In the genomic region with DNA sequence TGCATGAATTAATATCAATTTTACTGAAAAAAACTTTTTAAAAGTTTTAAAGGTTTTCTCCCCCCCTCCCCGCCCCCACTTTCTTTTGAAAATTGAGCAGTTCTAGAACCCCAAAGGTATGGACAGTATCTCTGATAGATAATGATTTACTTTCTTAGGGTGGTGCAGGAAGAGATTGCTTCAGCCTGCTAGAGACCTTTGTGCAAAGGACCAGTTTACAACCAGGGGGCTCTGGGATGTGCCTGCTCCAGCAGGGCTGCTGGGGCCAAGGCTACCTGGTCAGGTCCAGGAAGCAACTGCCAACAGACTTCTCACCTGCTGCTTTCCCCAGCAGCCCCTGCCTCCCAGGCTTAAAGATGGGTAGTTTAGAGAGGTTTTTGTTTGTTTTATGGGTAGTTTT, we compare ENCODE assay signal across 10 mouse cellular contexts. TPM values are rescaled to one million over a fixed set of nuclear protein-coding genes. Genes with fewer than 3 reads are reported as not detected.
A peak's percentile ranks its signal among the peaks of the same experiment; 100 is the strongest.
DNase-seq lines count a peak whose midpoint lies in the region; ATAC-seq and TF ChIP-seq lines count a peak whose summit lies in the region.
"Had no signal": no experiment of that assay in that cellular context is flagged by ENCODE, and none has a peak within 500 bp of the region (broad histone marks: within the 10 kb centered on the region; RNA-seq: fewer than 3 reads in every experiment).

No protein-coding gene starts in this region.

- peak; percentile 40 for DNase-seq in 3134 (ENCODE audit: extremely low read depth, insufficient read length, low spot score)
- peak; percentile 43 for DNase-seq in 3T3-L1 (ENCODE audit: low read depth, low spot score)
- no peak for DNase-seq in forebrain, postnatal 0 days
- no peak for DNase-seq in midbrain, embryonic 11.5 days (ENCODE audit: low spot score, missing footprints)
- DNase-seq in adrenal gland, adult 18-20 months (ENCODE audit: low spot score in 2 of 2) = no peak
- no peak for DNase-seq in cerebellum, postnatal 14 days
- DNase-seq in layer of hippocampus, adult 11-12 months (ENCODE audit: low spot score) = no peak
- DNase-seq: thymus, postnatal 25 days had no signal

- no peaks in the 10 kb centered on the region for H3K9me3 ChIP-seq in forebrain, postnatal 0 days (ENCODE audit: low read length)
- H3K9me3 ChIP-seq in midbrain, embryonic 11.5 days (ENCODE audit: control insufficient read depth, low read length) = no peaks in the 10 kb centered on the region

- no peaks in the 10 kb centered on the region for H3K4me1 ChIP-seq in forebrain, postnatal 0 days (ENCODE audit: insufficient read depth)
- H3K4me1 ChIP-seq in midbrain, embryonic 11.5 days (ENCODE audit: control insufficient read depth, insufficient read depth, low read length) = no peaks in the 10 kb centered on the region; the same call in 1 of the 2 replicates

- TF ChIP-seq CTCF in forebrain, postnatal 0 days (IDR thresholded peaks at IDR 0.05; ENCODE audit: low read depth) = no peak

- no peak overlapping the region for H3K4me3 ChIP-seq in forebrain, postnatal 0 days (ENCODE audit: low read depth, low read length)
- no peak overlapping the region for H3K4me3 ChIP-seq in midbrain, embryonic 11.5 days (ENCODE audit: low read depth, low read length)

- ATAC-seq in forebrain, postnatal 0 days = no peak
- ATAC-seq in midbrain, embryonic 11.5 days (ENCODE audit: low FRiP score) = peak; percentile 47

- H3K27ac ChIP-seq in forebrain, postnatal 0 days (ENCODE audit: low read depth, low read length) = no peak overlapping the region
- H3K27ac ChIP-seq in midbrain, embryonic 11.5 days (ENCODE audit: low read depth, low read length) = no peak overlapping the region

- H3K9ac ChIP-seq in forebrain, postnatal 0 days = no peak overlapping the region
- H3K9ac ChIP-seq in midbrain, embryonic 11.5 days (ENCODE audit: low read length) = no peak overlapping the region

- H3K4me2 ChIP-seq in forebrain, postnatal 0 days (ENCODE audit: low read depth) = peak overlapping the region; percentile 49
- H3K4me2 ChIP-seq in midbrain, embryonic 11.5 days = peak overlapping the region; percentile 64; the same call in 1 of the 2 replicates

- H3K27me3 ChIP-seq in forebrain, postnatal 0 days (ENCODE audit: insufficient read depth, low read length) = peaks cover 7% of the 10 kb centered on the region; the same call in 1 of the 2 replicates
- no peaks in the 10 kb centered on the region for H3K27me3 ChIP-seq in midbrain, embryonic 11.5 days (ENCODE audit: control insufficient read depth, insufficient read depth, low read length)

- WGBS in forebrain, postnatal 0 days = 50% methylated on average over 1 of the region's 1 CpGs
- 50% methylated on average over 1 of the region's 1 CpGs for WGBS in midbrain, embryonic 11.5 days

- no peaks in the 10 kb centered on the region for H3K36me3 ChIP-seq in forebrain, postnatal 0 days (ENCODE audit: insufficient read depth)
- no peaks in the 10 kb centered on the region for H3K36me3 ChIP-seq in midbrain, embryonic 11.5 days (ENCODE audit: control insufficient read depth, insufficient read depth, low read length)

RNA-seq across cellular contexts. Expression of a gene that starts 0.6 kb away (rescaled TPM):
- 0.10 TPM in 1 of 2 replicates, not detected in the other for total RNA-seq in forebrain, postnatal 0 days (2014; rRNA removed)
- polyA plus RNA-seq in forebrain, postnatal 0 days (2015; fragmentation: Nextera tagmentation; extraction: Ambion mirVana) = not detected in 2 replicates
- polyA plus RNA-seq in midbrain, embryonic 11.5 days (2014; fragmentation: Nextera tagmentation; extraction: Ambion mirVana) = not detected in 2 replicates
- total RNA-seq in adrenal gland, adult 18-20 months (2021) = under 1 TPM; 0.07 to 0.13 TPM
- total RNA-seq: gastrocnemius, adult 18-20 months; layer of hippocampus, adult 8-10 months had no signal

RNA-seq across cellular contexts. Expression of a gene that starts 47.8 kb away (rescaled TPM):
- total RNA-seq in forebrain, postnatal 0 days (2014; rRNA removed) = 0.46 and 0.52 TPM in 2 replicates
- 0.08 TPM in 2 replicates for polyA plus RNA-seq in forebrain, postnatal 0 days (2015; fragmentation: Nextera tagmentation; extraction: Ambion mirVana)
- polyA plus RNA-seq in midbrain, embryonic 11.5 days (2014; fragmentation: Nextera tagmentation; extraction: Ambion mirVana) = 0.19 and 0.26 TPM in 2 replicates
- total RNA-seq in adrenal gland, adult 18-20 months (2021) = under 1 TPM in 1 of 2 experiments, not detected in 1; 0.22 TPM
- total RNA-seq: layer of hippocampus, adult 8-10 months had no signal

Comparison
In these comparisons a context has a peak if more than half of its experiments do, and no peak if none do; other contexts are left out.
1. DNase-seq: peak in 3134 (single experiment) and 3T3-L1 (single experiment); none in forebrain, postnatal 0 days (single experiment), midbrain, embryonic 11.5 days (single experiment), adrenal gland, adult 18-20 months (0 of 2), cerebellum, postnatal 14 days (0 of 2) and layer of hippocampus, adult 11-12 months (single experiment).